Mouse (Mus musculus): Measurements from ENCODE around the gene Qrsl1.

GRCm38 (mm10) chr10:43888976-43889375 lies 12.6 kb downstream of the Qrsl1 start:
- TF ChIP-seq CTCF (IDR thresholded peaks at IDR 0.05) (no peak), EP300 (IDR thresholded peaks at IDR 0.05) (no peak)

All from lung, postnatal 0 days (tissue).